Mouse (Mus musculus) thymus, postnatal 0 days (tissue): ENCODE data around the gene Zfhx3. TPM values are rescaled to one million over a fixed set of nuclear protein-coding genes. Genes with fewer than 3 reads are reported as not detected.
A peak's percentile ranks its signal among the peaks of the same experiment; 100 is the strongest.

ENCODE experiments used
- DNase-seq: peaks from one replicate; pipeline ENCODE4 v3.0.0-alpha.2; 2015; ENCODE audit warnings: low spot score
- microRNA-seq: library from miRNA; unstranded; fragments of <30 nt; microRNA quantifications from one replicate; pipeline ENCODE4, GENCODE M21; 2016; ENCODE audit warnings: borderline number of aligned reads
- polyA plus RNA-seq: library from polyadenylated mRNA; unstranded; fragments of >200 nt; fragmentation: Nextera tagmentation; extraction: Ambion mirVana; gene quantifications from 2 replicates; pipeline ENCODE4 v1.2.1, GENCODE M21; 2015

The Zfhx3 gene
- polyA plus RNA-seq, 1 experiment from 2014 or later: 1.9 TPM

- DNase-seq: no peak
Measured at GRCm38 (mm10) chr8:108966041-108966440, 1023.6 kb downstream of the Zfhx3 start.

- DNase-seq: peak; percentile 85
Measured at GRCm38 (mm10) chr8:108973639-108974325, 1031.3 kb downstream of the Zfhx3 start.

DNA sequence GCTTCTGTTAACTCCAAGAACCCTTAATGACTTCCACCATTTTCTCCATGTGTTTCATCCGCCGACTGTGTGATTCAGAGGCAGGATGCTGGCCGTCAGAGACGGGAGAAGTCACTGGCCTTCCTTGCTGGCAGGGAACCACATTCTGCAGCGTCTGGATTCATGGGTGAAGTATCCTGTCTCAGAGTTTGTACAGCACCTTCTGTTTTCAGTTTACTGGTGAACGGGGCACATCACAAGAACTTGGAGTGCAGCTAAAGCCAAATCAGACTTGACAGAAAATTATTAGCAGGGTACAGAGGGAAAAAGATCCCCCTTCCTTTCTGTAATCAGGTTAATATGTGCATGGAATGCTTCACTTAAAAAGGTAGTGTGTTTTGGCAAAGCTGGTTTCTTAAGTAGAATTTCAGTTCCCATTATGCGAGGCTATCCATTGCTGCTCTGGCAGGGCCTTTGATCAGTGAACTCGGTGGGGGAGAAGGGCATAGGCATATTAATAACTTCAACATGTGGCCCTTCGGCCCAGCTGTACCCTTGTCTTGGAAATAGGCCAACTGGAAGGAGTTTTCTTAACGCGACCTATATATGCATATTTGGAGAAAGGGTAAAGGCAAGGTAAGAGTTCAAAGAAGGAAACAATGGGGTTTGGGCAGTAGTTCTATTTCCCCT, 1035.4 kb downstream of the Zfhx3 start:
- no peak for DNase-seq

- DNase-seq: no peak
Measured at GRCm38 (mm10) chr8:108978362-108978750, 1035.9 kb downstream of the Zfhx3 start.

DNA sequence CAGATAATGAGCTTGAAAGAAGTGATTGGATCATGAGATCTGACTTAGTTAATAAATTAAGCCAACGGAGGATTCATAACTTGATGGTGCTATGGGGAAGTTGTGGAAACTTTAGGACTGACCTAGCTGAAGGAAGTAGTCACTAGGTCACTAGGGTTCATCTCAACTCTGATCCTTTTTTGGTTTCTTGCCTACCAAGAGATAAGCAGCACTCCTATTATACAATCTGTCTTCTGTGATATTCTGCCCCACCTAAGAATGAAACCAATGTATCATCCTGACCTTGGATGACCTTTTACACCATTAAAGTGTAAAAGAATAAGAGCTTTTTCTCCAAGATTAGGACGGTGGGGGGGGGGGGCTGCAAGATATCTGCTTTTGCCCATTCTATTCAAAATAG, 1042.5 kb downstream of the Zfhx3 start:
- DNase-seq: no peak

- no peak for DNase-seq
Measured at GRCm38 (mm10) chr8:108989841-108990240, 1047.4 kb downstream of the Zfhx3 start.

DNA sequence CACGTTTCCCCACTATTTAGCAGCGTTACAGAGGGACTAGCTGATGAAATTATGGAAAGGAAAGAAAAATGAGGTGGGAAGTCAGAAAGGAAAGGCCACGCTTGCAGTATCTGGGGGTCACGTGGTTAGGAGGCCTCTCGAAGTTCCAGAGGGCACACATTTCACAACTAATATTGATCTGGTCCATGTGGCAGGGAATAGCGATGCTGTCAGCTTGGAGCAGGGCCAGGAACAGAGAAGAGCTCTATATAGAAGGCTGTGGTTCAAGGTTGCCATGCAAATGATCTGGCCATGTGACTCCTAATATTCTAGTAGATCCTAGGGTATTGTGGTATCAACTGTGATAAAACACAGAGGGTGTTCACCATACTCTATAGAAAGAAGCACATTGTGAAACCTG, 1048.1 kb downstream of the Zfhx3 start:
- DNase-seq: no peak

GRCm38 (mm10) chr8:108991395-108991794, 1049.0 kb downstream of the Zfhx3 start:
- no peak for DNase-seq

DNA sequence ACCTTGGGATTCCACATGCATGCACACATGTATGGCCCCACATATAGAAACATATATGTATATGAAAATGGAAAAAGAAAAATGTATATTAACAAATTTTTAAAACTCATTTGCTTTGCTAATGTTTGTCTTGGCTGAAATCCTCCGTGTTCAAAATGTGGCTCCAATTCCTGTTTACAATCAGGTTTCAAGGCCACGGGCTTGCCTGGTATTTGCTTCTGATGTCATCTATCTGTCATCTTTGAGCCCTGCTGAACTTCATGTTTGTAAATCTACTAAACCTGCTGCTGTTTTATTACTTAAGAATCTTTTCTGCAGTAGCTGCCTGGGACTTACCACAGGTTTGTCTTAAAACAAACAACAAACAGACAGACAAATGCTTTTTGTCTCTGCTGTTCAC, 1051.3 kb downstream of the Zfhx3 start:
- DNase-seq: no peak

GRCm38 (mm10) chr8:108994187-108994586, 1051.7 kb downstream of the Zfhx3 start:
- DNase-seq: no peak

DNA sequence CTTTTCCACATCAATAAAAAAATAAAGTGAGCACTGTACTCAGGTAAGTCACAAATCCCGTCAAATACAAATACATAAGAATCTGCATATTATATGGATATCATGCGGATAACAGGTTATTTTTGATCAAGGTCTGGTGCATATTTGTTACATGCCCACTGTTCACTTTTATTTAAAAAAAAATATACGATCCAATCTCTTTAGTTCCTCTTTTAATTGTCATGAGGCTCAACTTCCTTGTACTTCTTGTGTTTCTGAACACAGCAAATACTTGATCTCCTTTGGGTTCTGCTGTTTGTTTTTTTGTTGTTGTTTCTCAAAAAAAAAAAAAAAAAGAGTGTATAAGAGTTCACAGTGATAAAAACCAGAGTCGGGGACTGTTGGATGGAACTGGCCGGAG, 1052.4 kb downstream of the Zfhx3 start:
- DNase-seq: no peak

- no peak for DNase-seq
Measured at GRCm38 (mm10) chr8:108997334-108997733, 1054.9 kb downstream of the Zfhx3 start.

- DNase-seq: no peak
Measured at GRCm38 (mm10) chr8:108999297-109000249, 1057.1 kb downstream of the Zfhx3 start.

DNA sequence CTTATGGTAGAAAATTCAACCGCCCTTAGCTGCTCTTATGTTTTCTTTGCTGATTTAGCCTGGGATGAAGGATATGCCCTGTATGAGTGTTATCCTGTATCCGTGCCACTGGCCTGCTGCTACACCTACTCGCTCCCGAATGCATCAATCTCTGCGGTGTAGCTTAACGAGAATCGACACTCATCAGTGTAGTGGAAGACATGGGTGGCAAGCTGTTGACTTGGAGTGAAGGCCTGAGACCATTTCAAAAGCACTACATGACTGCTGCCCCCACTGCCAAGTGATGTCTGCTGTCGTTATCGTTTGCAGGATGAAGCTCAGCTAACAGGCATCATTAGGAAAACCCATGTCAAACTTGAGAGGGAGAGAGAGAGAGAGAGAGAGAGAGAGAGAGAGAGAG, 1058.6 kb downstream of the Zfhx3 start:
- DNase-seq: no peak

- peak; percentile 40 for DNase-seq
Measured at GRCm38 (mm10) chr8:109001923-109002322, 1059.5 kb downstream of the Zfhx3 start.

- no peak for DNase-seq
Measured at GRCm38 (mm10) chr8:109006986-109007385, 1064.5 kb downstream of the Zfhx3 start.

Small RNAs within 50 kb of the gene (microRNA-seq; reads per million reads assigned to microRNA genes)
- not detected for gene Mir3108
